14 mouse cellular contexts compared by ENCODE assay signal in the genomic region with DNA sequence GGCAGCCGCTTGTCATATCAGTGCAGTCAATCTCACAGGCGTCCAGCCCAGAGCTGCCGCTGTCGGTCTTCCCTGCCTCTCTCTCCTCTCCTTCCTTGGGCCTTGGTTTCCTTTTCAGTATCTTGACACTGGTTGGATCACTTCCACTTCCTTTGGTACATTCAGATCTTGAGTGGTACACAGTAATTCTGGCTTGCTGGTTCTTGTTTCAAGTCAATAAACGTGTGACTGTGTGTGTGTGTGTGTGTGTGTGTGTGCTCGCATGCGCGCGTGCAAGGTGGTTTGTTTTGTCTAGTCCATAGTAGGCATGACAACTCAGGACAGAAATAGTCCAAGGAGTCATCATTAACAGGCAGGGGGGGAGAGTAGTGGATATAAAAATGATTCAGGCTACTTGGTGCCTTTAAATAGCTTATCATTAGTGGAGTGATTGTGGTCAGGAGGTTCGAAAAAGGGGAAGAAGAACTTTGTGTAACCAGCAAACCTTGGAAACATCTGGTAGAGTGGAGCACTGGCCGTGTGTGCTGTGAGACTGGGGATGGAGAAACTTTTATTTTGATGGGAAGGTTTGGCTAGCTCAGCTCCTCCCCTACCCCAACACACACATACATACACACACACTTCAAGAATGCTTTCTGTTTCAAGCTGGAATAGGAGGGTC.
DNase-seq lines count a peak whose midpoint lies in the region; ATAC-seq and TF ChIP-seq lines count a peak whose summit lies in the region.
"Had no signal": no experiment of that assay in that cellular context is flagged by ENCODE, and none has a peak within 500 bp of the region (broad histone marks: within the 10 kb centered on the region; RNA-seq: fewer than 3 reads in every experiment).

No protein-coding gene starts in this region.

- no peak overlapping the region for H3K4me2 ChIP-seq in lung, embryonic 14.5 days
- H3K4me2 ChIP-seq in liver, embryonic 13.5 days = peak overlapping the region; percentile 24
- H3K4me2 ChIP-seq: midbrain, embryonic 12.5 days had no signal

- H3K27ac ChIP-seq in lung, embryonic 14.5 days (ENCODE audit: low read depth) = peak overlapping the region; percentile 59; the same call in 1 of the 2 replicates
- no peak overlapping the region for H3K27ac ChIP-seq in liver, embryonic 13.5 days
- H3K27ac ChIP-seq: midbrain, embryonic 12.5 days had no signal

- no peaks in the 10 kb centered on the region for H3K27me3 ChIP-seq in lung, embryonic 14.5 days (ENCODE audit: insufficient read depth, low read length)
- no peaks in the 10 kb centered on the region; the same call in 1 of the 2 replicates for H3K27me3 ChIP-seq in liver, embryonic 13.5 days
- H3K27me3 ChIP-seq: midbrain, embryonic 12.5 days had no signal

- H3K4me1 ChIP-seq in lung, embryonic 14.5 days (ENCODE audit: insufficient read depth) = peaks cover 24% of the 10 kb centered on the region
- peaks cover 25% of the 10 kb centered on the region for H3K4me1 ChIP-seq in liver, embryonic 13.5 days (replicated peaks)

- no peaks in the 10 kb centered on the region for H3K9me3 ChIP-seq in lung, embryonic 14.5 days (ENCODE audit: low read depth, low read length)
- no peaks in the 10 kb centered on the region for H3K9me3 ChIP-seq in liver, embryonic 13.5 days (replicated peaks)
- H3K9me3 ChIP-seq: midbrain, embryonic 12.5 days had no signal

- no peak overlapping the region for H3K9ac ChIP-seq in lung, embryonic 14.5 days
- no peak overlapping the region for H3K9ac ChIP-seq in liver, embryonic 13.5 days
- H3K9ac ChIP-seq: forebrain, postnatal 0 days; midbrain, embryonic 12.5 days had no signal

- ATAC-seq in lung, embryonic 14.5 days (ENCODE audit: insufficient read depth) = no peak
- peak; percentile 88 for ATAC-seq in common myeloid progenitor, adult 5-6 weeks (replicated peaks; ENCODE audit: low read depth, poor library complexity, severe bottlenecking)
- ATAC-seq in liver, embryonic 13.5 days (ENCODE audit: low read depth) = no peak; the same call in 1 of the 2 replicates
- ATAC-seq: forebrain, postnatal 0 days had no signal

- WGBS in lung, embryonic 14.5 days = 55% methylated on average over 11 of the region's 11 CpGs
- 18% methylated on average over 11 of the region's 11 CpGs for WGBS in liver, embryonic 13.5 days (ENCODE audit: insufficient replicate concordance)

- no peak overlapping the region for H3K4me3 ChIP-seq in lung, embryonic 14.5 days (ENCODE audit: low read depth, low read length)
- no peak overlapping the region for H3K4me3 ChIP-seq in liver, embryonic 13.5 days (replicated peaks)
- H3K4me3 ChIP-seq: midbrain, embryonic 12.5 days had no signal

- no peaks in the 10 kb centered on the region for H3K36me3 ChIP-seq in lung, embryonic 14.5 days (ENCODE audit: insufficient read depth)
- no peaks in the 10 kb centered on the region for H3K36me3 ChIP-seq in liver, embryonic 13.5 days
- H3K36me3 ChIP-seq: G1E; midbrain, embryonic 12.5 days had no signal

- no peak for TF ChIP-seq CTCF in lung, embryonic 14.5 days (IDR thresholded peaks at IDR 0.05; ENCODE audit: low read depth)

- no peak for DNase-seq in lung, embryonic 14.5 days
- DNase-seq in lung, postnatal 10 days = no peak
- DNase-seq in liver, embryonic 13.5 days = no peak
- peak; percentile 15 for DNase-seq in naive thymus-derived CD4-positive, alpha-beta T cell, adult 2 months (ENCODE audit: low read depth)
- no peak for DNase-seq in layer of hippocampus, adult 8-10 months (ENCODE audit: low spot score in 2 of 2)
- DNase-seq in embryo, embryonic 9.5 days (ENCODE audit: extremely low spot score) = no peak
- DNase-seq in layer of hippocampus, postnatal 14 days (ENCODE audit: low spot score in 2 of 2) = no peak
- DNase-seq: adrenal gland, postnatal 36 days; cerebellum, postnatal 36 days; forebrain, postnatal 0 days; thymus, postnatal 36 days had no signal
